Mouse (Mus musculus) stomach, embryonic 14.5 days (tissue): ENCODE data around the gene Lsp1. TPM values are rescaled to one million over a fixed set of nuclear protein-coding genes. Genes with fewer than 3 reads are reported as not detected.
A peak's percentile ranks its signal among the peaks of the same experiment; 100 is the strongest.

Source experiments
- ATAC-seq: fragments of 200-750 bp; cut with Nextera tagmentation; 2 replicates; pipeline ENCODE4 v1.8.0; 2017; ENCODE audit warnings: low read depth, moderate TSS enrichment; ENCODE audit not compliant: insufficient number of reproducible peaks, insufficient read depth, low FRiP score
- H3K27ac ChIP-seq: fragments of 300-500 bp; sonication (generic); 2 replicates; pipeline ENCODE4 v1.5.1; 2014; ENCODE audit warnings: mild to moderate bottlenecking, low read length, moderate library complexity, mixed read lengths
- H3K27me3 ChIP-seq: fragments of 300-500 bp; sonication (generic); 2 replicates; pipeline ENCODE4 v1.6.1; 2014; ENCODE audit warnings: low read length, control low read depth, mixed read lengths; ENCODE audit not compliant: control insufficient read depth, insufficient read depth
- H3K36me3 ChIP-seq: fragments of 300-500 bp; sonication (generic); 2 replicates; pipeline ENCODE4 v1.6.1; 2014; ENCODE audit warnings: mild to moderate bottlenecking, control low read depth, low read length, moderate library complexity, mixed read lengths; ENCODE audit not compliant: control insufficient read depth, insufficient read depth
- H3K4me1 ChIP-seq: fragments of 300-500 bp; sonication (generic); 2 replicates; pipeline ENCODE4 v1.6.1; 2014; ENCODE audit warnings: low read length, control low read depth, mixed read lengths; ENCODE audit not compliant: control insufficient read depth, insufficient read depth
- H3K4me2 ChIP-seq: fragments of 300-500 bp; sonication (generic); replicated peaks from 2 replicates; pipeline ENCODE4 v1.6.1; 2014; ENCODE audit warnings: low read depth, low read length, control low read depth
- H3K4me3 ChIP-seq: fragments of 300-500 bp; sonication (generic); 2 replicates; pipeline ENCODE4 v1.5.1; 2014; ENCODE audit warnings: low read depth, low read length, control low read depth
- H3K9ac ChIP-seq: fragments of 300-500 bp; sonication (generic); replicated peaks from 2 replicates; pipeline ENCODE4 v1.6.1; 2014; ENCODE audit warnings: low read depth, mild to moderate bottlenecking, control low read depth, low read length, moderate library complexity, mixed read lengths
- H3K9me3 ChIP-seq: fragments of 300-500 bp; sonication (generic); 2 replicates; pipeline ENCODE4 v1.6.1; 2016; ENCODE audit warnings: low read depth, low read length, control low read depth; ENCODE audit not compliant: control insufficient read depth
- WGBS: fragments of 180-500 bp; shearing (Covaris S2); extraction: QIAGEN DNeasy Blood & Tissue Kit; methylation state at CpG from one replicate; pipeline ENCODE4 v1.1.7; 2014; 5-methylcytosine and 5-hydroxymethylcytosine counted together
- polyA plus RNA-seq: library from polyadenylated mRNA; unstranded; fragments of >200 nt; fragmentation: Nextera tagmentation; extraction: Ambion mirVana; gene quantifications from 2 replicates; pipeline ENCODE4 v1.2.1, GENCODE M21; 2014

Lsp1 gene
- polyA plus RNA-seq, 1 experiment from 2014 or later, result 194 TPM

GRCm38 (mm10) chr7:142538766-142539165 is 78.2 kb downstream of the Lsp1 start:
- Histone ChIP-seq H3K4me1 (peaks cover 61% of the 10 kb centered on the region), H3K9me3 (no peaks in the 10 kb centered on the region), H3K27me3 (no peaks in the 10 kb centered on the region), H3K9ac (peak overlapping the region; percentile 30; the same call in 1 of the 2 replicates), H3K27ac (peak overlapping the region; percentile 96), H3K36me3 (peaks cover 4% of the 10 kb centered on the region; the same call in 1 of the 2 replicates), H3K4me3 (no peak overlapping the region), H3K4me2 (peak overlapping the region; percentile 18)
- WGBS, result 9% methylated on average over 6 of the region's 6 CpGs
- peak; percentile 60; the same call in 1 of the 2 replicates for ATAC-seq

DNA sequence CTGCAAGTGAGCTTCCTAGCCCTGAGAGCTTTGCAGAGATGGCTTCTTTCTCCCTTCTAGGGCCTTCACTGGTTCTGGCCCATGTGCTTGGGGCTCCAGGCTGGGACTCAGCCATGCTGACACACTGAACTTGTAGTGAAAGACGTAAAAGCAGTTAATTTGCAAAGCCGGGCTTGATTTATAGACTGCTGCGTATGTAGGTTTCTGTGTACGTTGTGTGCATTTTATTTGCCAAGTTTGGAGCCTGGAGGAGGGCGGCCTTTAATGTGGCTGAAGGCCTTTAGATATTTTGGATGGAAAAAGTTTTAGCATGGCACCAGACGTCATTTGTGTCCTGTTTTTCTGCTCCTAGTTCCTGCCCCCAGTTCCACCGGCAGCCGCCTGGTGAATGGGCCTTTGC is 79.2 kb downstream of the Lsp1 start:
- Histone ChIP-seq H3K4me3 (no peak overlapping the region), H3K4me2 (no peak overlapping the region), H3K9ac (no peak overlapping the region), H3K36me3 (peaks cover 4% of the 10 kb centered on the region; the same call in 1 of the 2 replicates), H3K4me1 (peaks cover 50% of the 10 kb centered on the region), H3K9me3 (no peaks in the 10 kb centered on the region), H3K27ac (peak overlapping the region; percentile 96; the same call in 1 of the 2 replicates), H3K27me3 (no peaks in the 10 kb centered on the region)
- ATAC-seq, result no peak
- 49% methylated on average over 8 of the region's 8 CpGs for WGBS

DNA sequence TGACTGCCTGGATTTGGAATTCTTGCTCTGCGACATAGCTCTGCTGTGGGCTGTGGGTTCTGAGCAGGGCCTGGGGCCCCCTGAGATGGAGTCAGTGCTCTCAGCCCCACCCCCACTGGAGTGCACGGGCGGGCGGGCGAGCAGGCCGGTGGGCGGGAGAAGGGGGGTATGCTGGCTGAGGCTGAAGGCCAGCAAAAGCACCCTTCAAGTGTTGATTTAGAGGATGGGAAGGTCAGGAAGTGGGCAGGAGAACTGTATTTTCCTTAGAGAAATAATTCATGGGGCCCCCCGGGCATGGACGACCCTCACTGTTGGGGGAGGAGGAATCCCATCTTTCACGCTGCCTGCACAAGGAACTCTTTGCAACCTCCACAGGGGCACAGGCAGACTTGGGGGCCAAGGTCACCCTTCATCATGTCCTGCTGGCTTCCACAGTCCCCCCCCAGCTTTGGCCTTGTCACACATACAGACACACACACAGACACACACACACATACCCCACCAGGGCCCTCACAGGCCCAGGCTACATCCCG is 82.2 kb downstream of the Lsp1 start:
- Histone ChIP-seq H3K4me3 (no peak overlapping the region), H3K9ac (peak overlapping the region; percentile 10; the same call in 1 of the 2 replicates), H3K27me3 (no peaks in the 10 kb centered on the region), H3K4me1 (peaks cover 44% of the 10 kb centered on the region), H3K4me2 (0 out of 2 replicates have a peak overlapping the region, but pooled peaks have one; percentile 11), H3K9me3 (no peaks in the 10 kb centered on the region), H3K36me3 (no peaks in the 10 kb centered on the region), H3K27ac (peak overlapping the region; percentile 79)
- WGBS, result 14% methylated on average over 11 of the region's 11 CpGs
- ATAC-seq, result peak; percentile 35; the same call in 1 of the 2 replicates

Other genes starting within 250 kb of the Lsp1 start
- not detected in 2 replicates for gene Gm7579, start 248.9 kb upstream of the Lsp1 start, polyA plus RNA-seq
- not detected in 2 replicates for gene Krtap5-5, start 230.8 kb upstream of the Lsp1 start, polyA plus RNA-seq
- gene Gm40460, start 219.7 kb upstream of the Lsp1 start, polyA plus RNA-seq, result not detected in 2 replicates
- gene Gm2431, start 202.5 kb upstream of the Lsp1 start, polyA plus RNA-seq, result not detected in 2 replicates
- not detected in 2 replicates for gene Gm4559, start 186.4 kb upstream of the Lsp1 start, polyA plus RNA-seq
- gene Krtap5-1, start 163.7 kb upstream of the Lsp1 start, polyA plus RNA-seq, result not detected in 2 replicates
- gene Krtap5-4, start 157.3 kb upstream of the Lsp1 start, polyA plus RNA-seq, result not detected in 2 replicates
- 1.2 and 2.5 TPM in 2 replicates for gene Ifitm10, start 87.1 kb upstream of the Lsp1 start, polyA plus RNA-seq
- gene Gm49369, start 78.1 kb upstream of the Lsp1 start, polyA plus RNA-seq, result not detected in 2 replicates
- 267 and 273 TPM in 2 replicates for gene Ctsd, start 72.8 kb upstream of the Lsp1 start, polyA plus RNA-seq
- 4.8 and 6.6 TPM in 2 replicates for gene Syt8, start 26.0 kb upstream of the Lsp1 start, polyA plus RNA-seq
- 4.6 and 5.8 TPM in 2 replicates for gene Tnni2, start 19.0 kb upstream of the Lsp1 start, polyA plus RNA-seq
- 2.2 and 2.6 TPM in 2 replicates for gene Tnnt3, start 38.0 kb downstream of the Lsp1 start, polyA plus RNA-seq
- gene Mrpl23, start 71.9 kb downstream of the Lsp1 start, polyA plus RNA-seq, result 32.6 and 35.6 TPM in 2 replicates
- 1,256 and 1,341 TPM in 2 replicates for gene Igf2, start 206.0 kb downstream of the Lsp1 start, polyA plus RNA-seq
- gene Gm49394, start 209.1 kb downstream of the Lsp1 start, polyA plus RNA-seq, result not detected in 2 replicates